Mouse (Mus musculus) frontal cortex, adult 2 months (tissue): ENCODE measurements around the gene Tmem128. TPM values are rescaled to one million over a fixed set of nuclear protein-coding genes. Genes with fewer than 3 reads are reported as not detected.

ENCODE experiments used
- DNase-seq, 2 experiments: peaks; one replicate each; pipeline ENCODE4 v3.0.0; 2022; ENCODE audit warnings: low spot score in 1 of 2; ENCODE audit errors: extremely low spot score in 1 of 2
- polyA plus RNA-seq: library from polyadenylated mRNA; depleted of rRNA; stranded (reverse); fragments of >200 nt; gene quantifications from 2 replicates; pipeline ENCODE4 v1.2.3, GENCODE M21; 2012; rRNA removed

The Tmem128 gene
- polyA plus RNA-seq, 1 experiment = 45.7 TPM

- DNase-seq = no peak
These were observed 17.3 kb downstream of the Tmem128 start for GRCm38 (mm10) chr5:38277098-38277866.

GRCm38 (mm10) chr5:38277936-38278600 is 18.1 kb downstream of the Tmem128 start:
- DNase-seq = no peak

GRCm38 (mm10) chr5:38280075-38280474 is 20.1 kb downstream of the Tmem128 start:
- DNase-seq = no peak

DNA sequence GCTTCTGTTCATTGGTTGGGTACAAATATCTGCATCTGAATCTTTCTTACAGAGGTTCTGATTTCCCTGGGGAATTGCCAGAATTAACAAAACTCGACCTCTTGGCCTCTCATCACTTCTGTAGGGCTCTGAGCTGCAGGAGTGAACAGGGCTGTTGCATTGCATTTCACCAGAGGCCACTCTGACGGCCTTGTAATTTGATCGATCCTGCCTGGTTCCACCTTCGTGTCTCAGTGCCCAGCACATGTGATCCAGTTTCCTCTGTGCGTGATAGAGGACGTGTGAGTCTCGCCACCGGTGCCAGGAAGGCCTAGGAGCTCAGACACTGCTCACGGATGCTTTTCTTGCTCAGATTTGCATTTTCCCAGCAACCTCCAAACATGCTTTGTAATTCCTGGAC is 25.7 kb downstream of the Tmem128 start:
- no peak for DNase-seq

GRCm38 (mm10) chr5:38288476-38288875 is 28.5 kb downstream of the Tmem128 start:
- no peak for DNase-seq

DNA sequence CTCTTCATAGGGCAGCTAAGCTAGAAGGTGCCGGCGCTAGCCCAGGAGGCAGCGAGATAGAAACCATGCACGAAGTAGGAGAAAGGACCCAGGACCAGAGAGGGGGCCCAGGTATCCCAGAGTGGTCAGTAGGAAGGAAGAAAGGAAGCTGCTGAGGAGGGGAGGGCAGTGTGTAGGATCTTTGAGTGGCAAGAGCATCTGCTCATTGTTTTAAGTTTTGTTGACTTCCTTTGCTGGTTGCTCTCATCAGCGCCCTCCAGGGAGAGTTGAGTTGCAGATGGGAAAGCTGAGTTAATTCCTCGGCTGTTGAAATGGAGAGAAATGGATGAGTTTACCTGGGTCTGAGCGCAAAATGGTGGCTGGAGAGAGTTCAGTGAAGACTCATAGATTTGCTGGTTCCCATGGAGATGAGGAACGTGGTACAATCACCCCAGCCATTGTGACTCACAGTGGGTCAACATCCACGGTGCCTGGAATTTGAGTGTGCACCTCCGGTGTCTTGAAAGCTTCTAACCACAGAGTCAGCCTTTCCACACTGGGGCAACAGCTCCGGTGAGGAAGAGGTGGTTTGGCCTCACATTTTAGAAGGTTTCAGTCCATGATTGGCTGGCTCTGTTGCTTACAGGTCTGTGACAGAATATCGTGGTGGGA is 41.9 kb downstream of the Tmem128 start:
- DNase-seq = no peak

DNA sequence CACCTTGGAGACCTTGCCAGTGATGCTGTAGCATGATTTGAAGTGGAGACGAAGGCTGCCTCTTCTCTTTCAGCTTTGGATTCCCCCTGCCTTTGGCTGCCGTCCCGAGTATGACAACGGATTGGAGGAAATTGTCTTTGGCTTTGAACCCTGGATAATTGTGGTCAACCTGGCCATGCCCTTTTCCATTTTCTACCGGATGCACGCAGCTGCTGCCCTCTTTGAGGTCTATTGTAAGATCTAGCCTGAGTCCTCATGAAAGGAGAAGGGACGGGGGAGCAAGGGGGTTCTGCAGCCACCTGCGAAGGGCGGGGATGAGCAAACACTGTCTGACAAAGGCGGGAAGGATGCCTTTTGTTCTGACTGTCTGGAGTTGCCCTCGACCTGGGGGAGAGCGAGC is 42.7 kb downstream of the Tmem128 start:
- no peak for DNase-seq

- DNase-seq = no peak
These were observed 45.3 kb downstream of the Tmem128 start for GRCm38 (mm10) chr5:38305241-38305640.

GRCm38 (mm10) chr5:38307255-38308101 is 47.5 kb downstream of the Tmem128 start:
- DNase-seq = peak; percentile 58 to 96

DNA sequence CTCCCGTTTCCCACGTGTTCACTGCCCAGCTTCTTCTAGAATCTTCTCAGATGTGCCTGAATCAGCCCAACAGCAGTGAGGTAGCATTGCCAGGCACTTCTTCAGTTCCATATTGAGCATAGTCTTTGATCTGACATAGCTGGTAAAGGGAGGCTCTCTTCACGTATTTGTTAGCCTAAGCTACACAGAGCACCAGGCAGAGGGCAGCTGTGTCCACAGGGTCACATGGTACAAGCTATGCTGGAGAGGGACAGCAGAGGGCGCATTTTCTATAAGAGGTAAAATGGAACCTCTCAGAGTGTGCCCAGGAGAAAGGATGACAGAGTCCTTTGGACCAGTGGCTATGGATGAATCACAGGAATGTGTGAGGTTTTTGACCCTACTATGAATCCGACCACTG is 48.9 kb downstream of the Tmem128 start:
- peak in 1 of 2 experiments; percentile 82 for DNase-seq

DNA sequence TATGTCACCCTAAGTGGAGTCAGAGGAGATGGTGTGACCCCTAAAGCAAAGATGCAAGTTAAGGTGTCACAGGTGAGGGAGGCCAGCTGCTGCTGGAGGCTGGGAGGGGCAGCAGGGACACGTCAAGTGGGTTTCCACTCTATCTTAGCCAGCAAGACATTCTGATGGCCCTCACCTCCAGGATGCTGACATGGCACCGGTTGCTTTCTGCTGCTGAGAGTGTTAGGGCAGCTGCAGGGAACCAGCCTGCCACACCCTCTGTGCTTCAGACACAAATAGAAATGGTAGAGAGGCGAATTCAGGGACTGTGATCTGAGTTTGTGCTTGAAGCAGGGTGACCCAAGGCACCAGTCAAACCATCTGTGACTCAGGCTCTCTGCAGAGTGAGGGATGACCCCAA is 49.8 kb downstream of the Tmem128 start:
- no peak for DNase-seq

Other genes starting within 250 kb of the Tmem128 start
- gene Stx18, start 221.4 kb upstream of the Tmem128 start, polyA plus RNA-seq = 43.9 and 48.9 TPM in 2 replicates
- 342 and 360 TPM in 2 replicates for gene Nsg1, start 100.3 kb upstream of the Tmem128 start, polyA plus RNA-seq
- gene Zbtb49, start 39.7 kb upstream of the Tmem128 start, polyA plus RNA-seq = 19.6 and 20.9 TPM in 2 replicates
- gene Lyar, start 39.7 kb upstream of the Tmem128 start, polyA plus RNA-seq = 17.7 and 18.4 TPM in 2 replicates
- gene Otop1, start 15.8 kb downstream of the Tmem128 start, polyA plus RNA-seq = 0.24 and 0.32 TPM in 2 replicates
- 1.5 and 1.8 TPM in 2 replicates for gene Drd5, start 59.2 kb downstream of the Tmem128 start, polyA plus RNA-seq
- 1.0 and 1.7 TPM in 2 replicates for gene Slc2a9, start 243.0 kb downstream of the Tmem128 start, polyA plus RNA-seq